Mouse (Mus musculus) CH12.LX (cell line): ENCODE results near the gene Clca3b.
"Not testable (repeated sequence)": the region's sequence is repeated elsewhere in the genome, so short reads cannot be mapped to it uniquely, and the experiment has no call there.

ENCODE experiments used
- CTCF ChIP-seq, 2 experiments: IDR thresholded peaks in 1 of 2; conservative IDR thresholded peaks in 1 of 2; 2 replicates each; pipeline ENCODE4 v1.5.1; 2011 to 2012; ENCODE audit warnings: low read depth in 2 of 2, low read length in 2 of 2, improper control_type of control experiment in 1 of 2, inconsistent platforms in 1 of 2, mild to moderate bottlenecking in 1 of 2, moderate library complexity in 1 of 2
- MAFK ChIP-seq: IDR thresholded peaks from 2 replicates; pipeline ENCODE4 v1.6.1; 2011; ENCODE audit warnings: low read length, improper control_type of control experiment; ENCODE audit not compliant: insufficient replicate concordance
- POLR2A ChIP-seq: IDR thresholded peaks from 2 replicates; pipeline ENCODE4 v1.6.1; 2011; ENCODE audit warnings: low read depth, mild to moderate bottlenecking, improper control_type of control experiment, low read length
- UBTF ChIP-seq: IDR thresholded peaks from 2 replicates; pipeline ENCODE4 v1.6.1; 2012; ENCODE audit warnings: low read depth, mild to moderate bottlenecking, inconsistent platforms, low read length, improper control_type of control experiment, moderate library complexity
- ZC3H11A ChIP-seq: IDR thresholded peaks from 2 replicates; pipeline ENCODE4 v1.6.1; 2012; ENCODE audit warnings: low read depth, mild to moderate bottlenecking, inconsistent platforms, low read length, improper control_type of control experiment
- ZNF384 ChIP-seq: IDR thresholded peaks from 2 replicates; pipeline ENCODE4 v1.6.1; 2012; ENCODE audit warnings: low read depth, low read length, improper control_type of control experiment, inconsistent platforms

- TF ChIP-seq CTCF (conservative IDR thresholded peaks at IDR 0.05 in 1 of 2, IDR thresholded peaks at IDR 0.05 in 1 of 2; ENCODE audit: low read depth in 2 of 2, low read length in 2 of 2); UBTF; MAFK; ZNF384; POLR2A; ZC3H11A: not testable (repeated sequence)
Observed at GRCm38 (mm10) chr3:144808153-144808925, 40.8 kb downstream of the Clca3b start.
